Mouse (Mus musculus) heart, postnatal 0 days (tissue): ENCODE results near the gene Mturn. TPM values are rescaled to one million over a fixed set of nuclear protein-coding genes. Genes with fewer than 3 reads are reported as not detected.

Source experiments
- ATAC-seq: fragments of 200-750 bp; cut with Nextera tagmentation; 2 replicates; pipeline ENCODE4 v1.8.0; 2017; ENCODE audit warnings: low read depth, moderate number of reproducible peaks, moderate library complexity; ENCODE audit not compliant: insufficient read depth
- DNase-seq: peaks from one replicate; pipeline ENCODE4 v3.0.0-alpha.2; 2016; ENCODE audit warnings: low spot score
- H3K27ac ChIP-seq: fragments of 300-500 bp; sonication (generic); 2 replicates; pipeline ENCODE4 v1.5.1; 2014; ENCODE audit warnings: low read depth, mild to moderate bottlenecking
- H3K27me3 ChIP-seq: fragments of 300-500 bp; sonication (generic); 2 replicates; pipeline ENCODE4 v1.6.1; 2014; ENCODE audit warnings: low read length, mixed read lengths; ENCODE audit not compliant: control insufficient read depth, insufficient read depth
- H3K36me3 ChIP-seq: fragments of 300-500 bp; sonication (generic); replicated peaks from 2 replicates; pipeline ENCODE4 v1.6.1; 2014; ENCODE audit warnings: low read length, mixed read lengths; ENCODE audit not compliant: control insufficient read depth, insufficient read depth
- H3K4me1 ChIP-seq: fragments of 300-500 bp; sonication (generic); 2 replicates; pipeline ENCODE4 v1.6.1; 2014; ENCODE audit warnings: antibody characterized with exemption; ENCODE audit not compliant: control insufficient read depth, insufficient read depth
- H3K4me2 ChIP-seq: fragments of 300-500 bp; sonication (generic); 2 replicates; pipeline ENCODE4 v1.6.1; 2014; ENCODE audit warnings: low read depth, mild to moderate bottlenecking, low read length, moderate library complexity
- H3K4me3 ChIP-seq: fragments of 300-500 bp; sonication (generic); 2 replicates; pipeline ENCODE4 v1.5.1; 2014; ENCODE audit warnings: low read depth, low read length
- H3K9ac ChIP-seq: fragments of 300-500 bp; sonication (generic); replicated peaks from 2 replicates; pipeline ENCODE4 v1.6.1; 2014; ENCODE audit warnings: low read depth, low read length, mixed read lengths
- H3K9me3 ChIP-seq: fragments of 300-500 bp; sonication (generic); replicated peaks from 2 replicates; pipeline ENCODE4 v1.6.1; 2016; ENCODE audit warnings: low read length; ENCODE audit not compliant: control insufficient read depth
- CTCF ChIP-seq: IDR thresholded peaks from 2 replicates; pipeline ENCODE4 v1.5.1; 2016; ENCODE audit warnings: antibody characterized with exemption, control low read depth, low read depth
- EP300 ChIP-seq: IDR thresholded peaks from 2 replicates; pipeline ENCODE4 v1.6.1; 2016; ENCODE audit warnings: antibody characterized with exemption, low read depth
- WGBS: fragments of 180-500 bp; shearing (Covaris S2); extraction: QIAGEN DNeasy Blood & Tissue Kit; methylation state at CpG from one replicate; pipeline ENCODE4 v1.1.7; 2014; 5-methylcytosine and 5-hydroxymethylcytosine counted together
- polyA plus RNA-seq: library from polyadenylated mRNA; unstranded; fragments of >200 nt; fragmentation: Nextera tagmentation; extraction: Ambion mirVana; gene quantifications from 2 replicates; pipeline ENCODE4 v1.2.1, GENCODE M21; 2015
- total RNA-seq: library from RNA; depleted of rRNA; stranded (reverse); fragments of >200 nt; gene quantifications from 2 replicates; pipeline ENCODE4 v1.2.3, GENCODE M21; 2014; ENCODE audit warnings: low replicate concordance

The Mturn gene
- total and polyA plus RNA-seq, 2 experiments from 2014 or later: 3.2 to 5.6 TPM

DNA sequence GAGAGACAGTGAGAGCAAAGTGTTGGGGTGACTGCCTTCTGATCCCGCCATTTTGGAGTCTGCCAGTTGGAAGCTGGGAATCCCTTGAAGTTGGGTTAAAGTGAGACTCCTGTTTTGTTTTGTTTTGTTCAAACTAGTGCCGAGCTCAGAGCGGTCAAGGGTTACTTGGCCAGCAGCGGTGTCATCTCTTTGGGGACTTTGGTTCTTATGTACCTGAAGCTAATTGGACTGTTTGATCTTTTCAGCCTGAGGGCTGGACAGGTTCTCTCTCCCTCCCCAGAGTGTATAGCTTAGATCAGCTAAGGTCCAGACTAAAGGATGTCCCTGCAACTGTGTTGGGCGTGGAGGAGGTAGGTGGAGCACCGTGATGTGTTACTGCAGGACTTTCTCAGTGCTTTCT lies 44.9 kb downstream of the Mturn start:
- H3K9me3 ChIP-seq: no peaks in the 10 kb centered on the region
- H3K4me1 ChIP-seq: no peaks in the 10 kb centered on the region
- H3K36me3 ChIP-seq: no peaks in the 10 kb centered on the region
- no peak overlapping the region for H3K9ac ChIP-seq
- no peaks in the 10 kb centered on the region for H3K27me3 ChIP-seq
- no peak overlapping the region for H3K27ac ChIP-seq
- no peak overlapping the region for H3K4me3 ChIP-seq
- no peak for TF ChIP-seq EP300
- TF ChIP-seq CTCF: no peak
- H3K4me2 ChIP-seq: no peak overlapping the region
- ATAC-seq: no peak
- WGBS: 83% methylated on average over 6 of the region's 6 CpGs
- no peak for DNase-seq

GRCm38 (mm10) chr6:54726796-54727195 lies 45.4 kb downstream of the Mturn start:
- Histone ChIP-seq H3K4me1 (no peaks in the 10 kb centered on the region), H3K4me3 (no peak overlapping the region), H3K4me2 (no peak overlapping the region), H3K36me3 (no peaks in the 10 kb centered on the region), H3K9me3 (no peaks in the 10 kb centered on the region), H3K9ac (no peak overlapping the region), H3K27me3 (no peaks in the 10 kb centered on the region), H3K27ac (no peak overlapping the region)
- DNase-seq: no peak
- TF ChIP-seq EP300 (no peak), CTCF (no peak)
- 84% methylated on average over 6 of the region's 6 CpGs for WGBS
- ATAC-seq: no peak

- Histone ChIP-seq H3K27ac (no peak overlapping the region), H3K36me3 (no peaks in the 10 kb centered on the region), H3K4me2 (no peak overlapping the region), H3K9me3 (no peaks in the 10 kb centered on the region), H3K4me1 (no peaks in the 10 kb centered on the region), H3K9ac (no peak overlapping the region), H3K27me3 (no peaks in the 10 kb centered on the region), H3K4me3 (no peak overlapping the region)
- 80% methylated on average over 5 of the region's 5 CpGs for WGBS
- no peak for ATAC-seq
- no peak for DNase-seq
- TF ChIP-seq CTCF (no peak), EP300 (no peak)
These were observed 46.0 kb downstream of the Mturn start for GRCm38 (mm10) chr6:54727416-54727815.

GRCm38 (mm10) chr6:54729451-54730105 lies 48.2 kb downstream of the Mturn start:
- Histone ChIP-seq H3K4me3 (no peak overlapping the region), H3K9me3 (no peaks in the 10 kb centered on the region), H3K4me2 (no peak overlapping the region), H3K27ac (no peak overlapping the region), H3K36me3 (no peaks in the 10 kb centered on the region), H3K27me3 (no peaks in the 10 kb centered on the region), H3K9ac (no peak overlapping the region), H3K4me1 (no peaks in the 10 kb centered on the region)
- ATAC-seq (no peak), DNase-seq (no peak)
- TF ChIP-seq CTCF (no peak), EP300 (no peak)
- WGBS: 79% methylated on average over 2 of the region's 2 CpGs

DNA sequence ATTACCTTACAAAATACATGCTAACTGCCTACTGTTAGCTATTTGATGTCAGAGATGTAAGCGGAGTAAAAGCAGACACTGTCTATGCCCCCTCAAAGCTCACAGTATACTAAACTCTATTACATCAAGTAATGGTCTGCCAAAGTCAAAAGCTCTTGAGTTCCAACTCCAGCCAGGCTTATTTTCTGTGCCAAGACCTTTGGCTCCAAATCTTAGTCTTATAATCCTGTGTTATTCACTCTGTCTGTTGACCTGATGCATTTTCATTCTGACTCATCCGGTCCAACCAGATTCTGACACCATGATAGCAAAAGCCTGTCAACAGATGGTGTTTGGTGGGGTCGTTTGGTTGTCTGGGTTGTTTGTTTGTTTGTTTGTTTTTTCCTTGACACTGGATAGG lies 50.3 kb downstream of the Mturn start:
- no peak overlapping the region for H3K4me2 ChIP-seq
- WGBS: 77% methylated on average over 3 of the region's 3 CpGs
- no peaks in the 10 kb centered on the region for H3K4me1 ChIP-seq
- DNase-seq: no peak
- no peak for TF ChIP-seq CTCF
- no peak for TF ChIP-seq EP300
- no peaks in the 10 kb centered on the region for H3K27me3 ChIP-seq
- no peak for ATAC-seq
- H3K4me3 ChIP-seq: no peak overlapping the region
- H3K9ac ChIP-seq: no peak overlapping the region
- no peaks in the 10 kb centered on the region for H3K36me3 ChIP-seq
- H3K9me3 ChIP-seq: no peaks in the 10 kb centered on the region
- H3K27ac ChIP-seq: no peak overlapping the region

DNA sequence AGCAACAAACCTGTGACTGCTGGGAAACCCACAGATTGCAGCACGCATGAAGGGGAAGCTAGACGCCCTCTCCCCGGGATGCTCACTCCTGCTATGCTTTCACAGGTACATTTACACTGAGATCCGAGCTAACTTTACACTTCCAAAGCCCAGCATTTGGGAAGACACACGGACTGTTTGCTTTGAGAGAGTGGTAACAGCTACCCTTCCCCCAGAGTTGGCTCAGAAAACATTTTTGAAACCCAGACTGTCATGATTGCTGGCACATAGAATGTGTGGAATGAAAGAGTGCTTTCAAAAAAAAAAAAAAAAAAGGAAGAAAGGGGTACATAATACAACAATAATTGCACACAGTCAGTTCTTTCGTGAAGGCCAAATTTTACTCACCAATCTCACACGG lies 51.3 kb downstream of the Mturn start:
- 51% methylated on average over 7 of the region's 7 CpGs for WGBS
- TF ChIP-seq EP300 (no peak), CTCF (no peak)
- Histone ChIP-seq H3K4me2 (no peak overlapping the region), H3K4me3 (no peak overlapping the region), H3K4me1 (no peaks in the 10 kb centered on the region), H3K9me3 (no peaks in the 10 kb centered on the region), H3K27me3 (no peaks in the 10 kb centered on the region), H3K36me3 (no peaks in the 10 kb centered on the region), H3K9ac (no peak overlapping the region), H3K27ac (no peak overlapping the region)
- no peak for DNase-seq
- no peak for ATAC-seq
